In the genomic region with DNA sequence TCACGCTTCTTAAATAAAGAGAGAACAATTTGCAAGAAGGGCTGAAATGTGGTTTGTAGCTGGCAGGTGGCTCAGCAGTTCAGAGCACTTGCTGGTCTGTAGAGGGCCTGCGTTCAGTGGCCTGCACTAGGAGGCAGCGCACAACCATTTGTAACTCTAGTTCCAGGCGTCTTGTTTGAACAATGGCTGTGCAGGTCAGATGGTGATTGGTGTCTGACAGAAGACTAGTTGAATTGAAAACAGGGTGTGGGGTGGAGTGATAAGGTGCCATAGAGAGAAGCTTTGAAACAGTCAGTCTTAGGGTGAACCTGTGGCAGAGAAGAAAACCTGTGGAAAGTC, we compare ENCODE assay signal across 9 mouse cellular contexts. TPM values are rescaled to one million over a fixed set of nuclear protein-coding genes. Genes with fewer than 3 reads are reported as not detected.
A peak's percentile ranks its signal among the peaks of the same experiment; 100 is the strongest.
DNase-seq lines count a peak whose midpoint lies in the region; ATAC-seq and TF ChIP-seq lines count a peak whose summit lies in the region.
"Had no signal": no experiment of that assay in that cellular context is flagged by ENCODE, and none has a peak within 500 bp of the region (broad histone marks: within the 10 kb centered on the region; RNA-seq: fewer than 3 reads in every experiment).

No protein-coding gene starts in this region.

- H3K27me3 ChIP-seq in lung, embryonic 14.5 days (ENCODE audit: insufficient read depth, low read length) = no peaks in the 10 kb centered on the region
- H3K27me3 ChIP-seq in hindbrain, embryonic 12.5 days = no peaks in the 10 kb centered on the region
- H3K27me3 ChIP-seq in midbrain, embryonic 13.5 days = no peaks in the 10 kb centered on the region

- no peak overlapping the region for H3K9ac ChIP-seq in lung, embryonic 14.5 days
- no peak overlapping the region for H3K9ac ChIP-seq in hindbrain, embryonic 12.5 days
- H3K9ac ChIP-seq in midbrain, embryonic 13.5 days (replicated peaks) = no peak overlapping the region

- WGBS in lung, embryonic 14.5 days = 42% methylated on average over 4 of the region's 4 CpGs
- WGBS in lung, adult 2 months = 41% methylated on average over 4 of the region's 4 CpGs
- WGBS in hindbrain, embryonic 12.5 days = 58% methylated on average over 4 of the region's 4 CpGs
- WGBS in midbrain, embryonic 13.5 days = 57% methylated on average over 4 of the region's 4 CpGs

- H3K4me3 ChIP-seq in lung, embryonic 14.5 days (ENCODE audit: low read depth, low read length) = no peak overlapping the region
- no peak overlapping the region for H3K4me3 ChIP-seq in lung, adult 2 months (replicated peaks; ENCODE audit: extremely low read depth, low read depth, low read length)
- H3K4me3 ChIP-seq in hindbrain, embryonic 12.5 days = no peak overlapping the region
- H3K4me3 ChIP-seq in midbrain, embryonic 13.5 days (replicated peaks) = no peak overlapping the region

- no peak for TF ChIP-seq CTCF in lung, embryonic 14.5 days (IDR thresholded peaks at IDR 0.05; ENCODE audit: low read depth)
- no peak for TF ChIP-seq CTCF in lung, adult 2 months (IDR thresholded peaks at IDR 0.05; ENCODE audit: insufficient read depth, low read length)

- H3K4me1 ChIP-seq in lung, embryonic 14.5 days (ENCODE audit: insufficient read depth) = peaks cover 21% of the 10 kb centered on the region
- peaks cover 37% of the 10 kb centered on the region for H3K4me1 ChIP-seq in lung, adult 2 months (ENCODE audit: control insufficient read depth, insufficient read depth, low read length)
- peaks cover 55% of the 10 kb centered on the region for H3K4me1 ChIP-seq in hindbrain, embryonic 12.5 days
- H3K4me1 ChIP-seq in midbrain, embryonic 13.5 days (replicated peaks) = peaks cover 77% of the 10 kb centered on the region

- H3K36me3 ChIP-seq in lung, embryonic 14.5 days (ENCODE audit: insufficient read depth) = no peaks in the 10 kb centered on the region
- H3K36me3 ChIP-seq in hindbrain, embryonic 12.5 days = no peaks in the 10 kb centered on the region
- no peaks in the 10 kb centered on the region for H3K36me3 ChIP-seq in midbrain, embryonic 13.5 days

- no peak overlapping the region for H3K4me2 ChIP-seq in lung, embryonic 14.5 days
- H3K4me2 ChIP-seq in hindbrain, embryonic 12.5 days (replicated peaks) = no peak overlapping the region
- H3K4me2 ChIP-seq in midbrain, embryonic 13.5 days (replicated peaks) = no peak overlapping the region

- DNase-seq in embryo, embryonic 10 days (ENCODE audit: low spot score) = peak; percentile 39
- DNase-seq in embryo, embryonic 11 days = no peak
- no peak for DNase-seq in lung, embryonic 14.5 days
- no peak for DNase-seq in lung, adult 2 months
- no peak for DNase-seq in testis, postnatal 14 days (ENCODE audit: low spot score)
- DNase-seq: kidney, postnatal 10 days had no signal

- H3K27ac ChIP-seq in lung, embryonic 14.5 days (ENCODE audit: low read depth) = peak overlapping the region; percentile 1; the same call in 1 of the 2 replicates
- peak overlapping the region; percentile 23 for H3K27ac ChIP-seq in hindbrain, embryonic 12.5 days
- peak overlapping the region; percentile 52 for H3K27ac ChIP-seq in midbrain, embryonic 13.5 days

- no peak for TF ChIP-seq POLR2A in lung, adult 2 months (IDR thresholded peaks at IDR 0.05; ENCODE audit: borderline replicate concordance, extremely low read depth, low read depth, low read length)

- H3K9me3 ChIP-seq in lung, embryonic 14.5 days (ENCODE audit: low read depth, low read length) = no peaks in the 10 kb centered on the region
- no peaks in the 10 kb centered on the region for H3K9me3 ChIP-seq in hindbrain, embryonic 12.5 days (replicated peaks)
- H3K9me3 ChIP-seq in midbrain, embryonic 13.5 days = no peaks in the 10 kb centered on the region

- no peak for ATAC-seq in lung, embryonic 14.5 days (ENCODE audit: insufficient read depth)
- no peak for ATAC-seq in hindbrain, embryonic 12.5 days (ENCODE audit: low FRiP score)
- ATAC-seq in midbrain, embryonic 13.5 days = no peak
- no peak for ATAC-seq in activated CD4-positive, CD25-positive, alpha-beta regulatory T cell, adult 4 months

RNA-seq across cellular contexts. Expression of a gene that starts 17.0 kb away (rescaled TPM):
- polyA plus RNA-seq in lung, embryonic 14.5 days (2014; fragmentation: Nextera tagmentation; extraction: Ambion mirVana) = 107 and 114 TPM in 2 replicates
- polyA plus RNA-seq in lung, adult 2 months (2012; rRNA removed) = 261 and 292 TPM in 2 replicates
- polyA plus RNA-seq in hindbrain, embryonic 12.5 days (2016; fragmentation: Nextera tagmentation; extraction: Ambion mirVana) = 230 and 244 TPM in 2 replicates
- 225 and 230 TPM in 2 replicates for polyA plus RNA-seq in midbrain, embryonic 13.5 days (2015; fragmentation: Nextera tagmentation; extraction: Ambion mirVana)
- polyA plus RNA-seq in activated CD4-positive, CD25-positive, alpha-beta regulatory T cell, adult 4 months (2017; shearing (Covaris generic)) = 10 to 100 TPM; 32.6 to 51.4 TPM

RNA-seq across cellular contexts. Expression of a gene that starts 36.3 kb away (rescaled TPM):
- polyA plus RNA-seq in lung, embryonic 14.5 days (2014; fragmentation: Nextera tagmentation; extraction: Ambion mirVana) = 20.5 and 22.1 TPM in 2 replicates
- polyA plus RNA-seq in lung, adult 2 months (2012; rRNA removed) = 7.9 and 10.9 TPM in 2 replicates
- polyA plus RNA-seq in hindbrain, embryonic 12.5 days (2016; fragmentation: Nextera tagmentation; extraction: Ambion mirVana) = 17.0 and 17.1 TPM in 2 replicates
- 12.0 and 14.0 TPM in 2 replicates for polyA plus RNA-seq in midbrain, embryonic 13.5 days (2015; fragmentation: Nextera tagmentation; extraction: Ambion mirVana)
- polyA plus RNA-seq in activated CD4-positive, CD25-positive, alpha-beta regulatory T cell, adult 4 months (2017; shearing (Covaris generic)) = 10 to 100 TPM; 23.4 to 28.1 TPM

RNA-seq across cellular contexts. Expression of a gene that starts 48.6 kb away (rescaled TPM):
- 0.20 and 0.45 TPM in 2 replicates for polyA plus RNA-seq in lung, embryonic 14.5 days (2014; fragmentation: Nextera tagmentation; extraction: Ambion mirVana)
- 0.40 and 1.00 TPM in 2 replicates for polyA plus RNA-seq in lung, adult 2 months (2012; rRNA removed)
- 1.6 and 1.7 TPM in 2 replicates for polyA plus RNA-seq in hindbrain, embryonic 12.5 days (2016; fragmentation: Nextera tagmentation; extraction: Ambion mirVana)
- 0.50 and 0.70 TPM in 2 replicates for polyA plus RNA-seq in midbrain, embryonic 13.5 days (2015; fragmentation: Nextera tagmentation; extraction: Ambion mirVana)
- not detected for polyA plus RNA-seq in activated CD4-positive, CD25-positive, alpha-beta regulatory T cell, adult 4 months (2017; shearing (Covaris generic))

Comparison
In these comparisons a context has a peak if more than half of its experiments do, and no peak if none do; other contexts are left out.
1. H3K27ac ChIP-seq: peak in every context shown above with its lines; median percentile 52 in midbrain, embryonic 13.5 days; 23 in hindbrain, embryonic 12.5 days; 1 in lung, embryonic 14.5 days.